Mouse (Mus musculus) cortical plate, adult 2 months (tissue): ENCODE measurements at regions not wholly inside any gene's neighbourhood (a gene's known extent, or its start where the extent isn't known, plus 50 kb on each side); places are given as distances from the start of the nearest gene placed in this dataset.

Experiments used
- CTCF ChIP-seq: fragments of 200-500 bp; IDR thresholded peaks from 2 replicates; pipeline ENCODE4 v1.5.1; 2011; ENCODE audit warnings: mild to moderate bottlenecking, control low read depth, low read length; ENCODE audit not compliant: insufficient read depth; ENCODE audit errors: extremely low read depth
- POLR2A ChIP-seq: fragments of 200-500 bp; IDR thresholded peaks from 2 replicates; pipeline ENCODE4 v1.6.1; 2011; ENCODE audit warnings: mild to moderate bottlenecking, low read length, control low read depth; ENCODE audit not compliant: insufficient read depth; ENCODE audit errors: extremely low read depth

DNA sequence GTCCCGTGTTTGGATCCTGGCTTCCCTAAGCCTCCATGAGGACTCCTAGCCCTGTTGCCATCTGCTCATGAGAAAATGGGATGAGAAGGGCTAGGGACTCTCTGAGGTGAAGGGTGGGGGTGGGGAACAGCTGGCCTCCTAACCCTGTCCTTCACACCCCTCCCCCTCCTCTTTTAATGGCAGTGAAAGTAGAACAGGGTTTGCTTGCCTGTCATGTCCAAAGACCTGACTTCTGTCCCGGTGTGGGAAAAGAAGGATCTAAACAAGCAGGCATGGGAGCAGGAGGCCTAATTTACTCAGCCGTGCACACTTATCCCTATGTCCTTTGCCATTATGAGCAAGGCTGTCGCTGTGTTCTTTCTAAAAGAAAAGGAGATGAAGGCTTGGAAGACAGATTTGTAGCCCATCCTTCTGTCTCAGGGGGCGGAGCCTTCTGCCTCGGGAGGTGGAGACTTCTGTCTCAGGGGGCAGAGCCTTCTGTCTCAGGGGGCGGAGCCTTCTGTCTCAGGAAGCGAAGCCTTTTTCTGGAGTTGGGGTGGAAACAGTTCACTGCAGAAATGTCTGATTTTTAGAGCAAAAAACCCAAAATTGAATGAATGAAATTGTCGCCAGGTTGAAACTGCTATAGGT lies 66.4 kb downstream of the Cmpk2 start:
- TF ChIP-seq CTCF (no peak), POLR2A (no peak)
